Mouse (Mus musculus): ENCODE data around the gene Arap1.

Arap1 gene

GRCm38 (mm10) chr7:101362791-101363191 is 14.9 kb downstream of the Arap1 start:
- no peak for DNase-seq (ENCODE audit: low spot score)

DNA sequence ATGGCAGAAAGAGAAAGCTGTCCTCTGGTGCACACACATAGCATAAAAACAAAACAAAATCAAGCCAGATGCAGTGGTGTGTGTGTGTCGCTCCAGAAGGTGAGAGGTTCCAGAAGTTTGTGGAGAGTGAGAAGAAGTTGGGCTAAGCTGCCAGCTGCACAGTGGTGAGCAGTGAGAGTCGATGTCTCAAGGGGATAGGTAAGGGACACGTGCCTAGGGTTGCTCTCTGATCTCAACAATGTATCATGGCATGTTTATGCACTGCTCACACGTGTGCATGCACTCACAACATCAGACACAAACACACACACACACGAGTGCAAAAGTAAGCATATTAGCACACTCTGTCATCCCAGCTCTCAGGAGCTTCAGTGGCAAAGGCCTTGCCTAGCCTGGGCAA is 16.0 kb downstream of the Arap1 start:
- no peak for DNase-seq (ENCODE audit: low spot score)

- no peak for DNase-seq (ENCODE audit: low spot score)
These were observed 20.3 kb downstream of the Arap1 start for GRCm38 (mm10) chr7:101367901-101368852.

GRCm38 (mm10) chr7:101369666-101370065 is 21.8 kb downstream of the Arap1 start:
- no peak for DNase-seq (ENCODE audit: low spot score)

DNA sequence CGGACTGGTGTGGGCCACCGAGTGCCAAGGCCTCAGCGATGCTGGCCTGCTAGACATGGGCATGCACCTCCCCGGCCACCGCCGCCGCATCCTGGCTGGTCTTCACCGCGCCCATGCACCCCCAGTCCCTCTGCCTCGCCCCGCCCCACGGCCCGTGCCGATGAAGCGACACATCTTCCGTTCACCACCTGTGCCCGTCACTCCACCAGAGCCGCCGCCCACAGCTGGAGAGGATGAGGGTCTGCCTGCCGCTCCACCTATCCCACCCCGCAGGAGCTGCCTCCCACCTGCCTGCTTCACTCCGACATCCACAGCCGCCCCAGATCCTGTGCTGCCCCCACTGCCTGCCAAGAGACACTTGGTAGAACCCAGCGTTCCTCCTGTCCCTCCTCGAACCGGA is 25.2 kb downstream of the Arap1 start:
- DNase-seq (ENCODE audit: low spot score): no peak

DNA sequence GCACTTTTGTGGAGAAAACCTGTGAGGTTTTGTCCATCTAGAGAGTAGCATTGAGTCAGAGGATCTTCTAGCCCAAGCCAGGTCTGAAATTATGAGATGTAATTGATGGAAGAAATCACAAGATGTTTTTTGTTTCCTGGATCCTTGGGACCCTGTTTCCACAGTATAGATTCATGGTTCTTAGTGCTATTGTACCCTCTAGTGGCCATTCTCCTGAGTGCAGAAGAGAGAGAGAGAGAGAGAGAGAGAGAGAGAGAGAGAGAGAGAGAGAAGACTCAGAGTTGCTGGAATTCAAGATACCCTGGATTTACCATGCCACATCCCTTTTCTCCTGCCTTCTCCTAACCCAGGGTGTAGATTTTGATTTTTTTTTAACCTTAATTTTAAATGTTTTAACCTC is 26.3 kb downstream of the Arap1 start:
- DNase-seq (ENCODE audit: low spot score): no peak

- DNase-seq (ENCODE audit: low spot score): no peak
These were observed 29.0 kb downstream of the Arap1 start for GRCm38 (mm10) chr7:101376701-101377340.

DNA sequence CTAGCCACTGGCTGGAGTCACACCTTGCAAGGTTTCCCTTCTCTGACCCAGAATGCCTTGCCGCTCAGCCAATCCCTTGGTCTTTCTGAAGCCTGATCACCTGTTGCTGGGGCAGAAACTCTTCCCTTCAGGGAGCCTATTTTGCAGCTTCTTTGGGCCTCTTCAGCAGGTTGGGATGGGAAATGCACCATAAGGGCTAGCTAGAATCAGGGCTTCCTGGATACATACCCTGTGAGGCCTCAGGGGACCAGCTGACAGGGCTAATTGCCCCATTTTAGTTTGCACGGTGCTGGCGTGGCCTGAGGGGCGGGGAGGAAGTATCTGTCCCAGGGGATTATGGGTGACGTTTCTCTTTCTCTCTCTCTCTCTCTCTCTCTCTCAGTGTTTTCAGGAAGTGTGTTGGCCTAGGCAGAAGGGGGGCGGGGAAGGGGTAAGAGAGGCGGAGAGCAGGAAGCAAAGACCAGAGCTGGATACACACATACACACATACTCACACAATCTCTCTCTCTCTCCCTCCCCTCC is 29.9 kb downstream of the Arap1 start:
- peak; percentile 73 for DNase-seq (ENCODE audit: low spot score)

GRCm38 (mm10) chr7:101378285-101378684 is 30.4 kb downstream of the Arap1 start:
- DNase-seq (ENCODE audit: low spot score): no peak

- no peak for DNase-seq (ENCODE audit: low spot score)
These were observed 31.1 kb downstream of the Arap1 start for GRCm38 (mm10) chr7:101378796-101379465.

DNA sequence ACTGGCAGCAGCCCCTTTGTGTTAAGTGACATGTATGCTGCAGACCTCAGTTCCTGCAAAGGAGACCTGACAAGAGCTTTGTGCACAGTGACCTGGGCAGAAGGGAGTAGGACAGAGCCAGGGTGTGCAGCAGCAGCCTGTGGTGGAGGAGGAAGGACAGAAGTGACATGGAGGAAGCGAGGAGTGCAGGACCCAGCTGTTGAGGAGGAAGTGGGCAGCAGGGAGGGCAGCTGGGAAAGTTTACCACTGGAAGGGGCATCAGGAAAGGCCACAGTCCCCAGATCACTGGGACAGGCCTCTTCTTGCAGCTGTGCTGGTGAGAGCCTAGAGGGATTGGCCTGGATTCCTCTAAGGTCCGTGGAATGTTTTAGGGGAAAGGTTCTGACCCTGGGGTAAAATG is 31.9 kb downstream of the Arap1 start:
- no peak for DNase-seq (ENCODE audit: low spot score)

DNA sequence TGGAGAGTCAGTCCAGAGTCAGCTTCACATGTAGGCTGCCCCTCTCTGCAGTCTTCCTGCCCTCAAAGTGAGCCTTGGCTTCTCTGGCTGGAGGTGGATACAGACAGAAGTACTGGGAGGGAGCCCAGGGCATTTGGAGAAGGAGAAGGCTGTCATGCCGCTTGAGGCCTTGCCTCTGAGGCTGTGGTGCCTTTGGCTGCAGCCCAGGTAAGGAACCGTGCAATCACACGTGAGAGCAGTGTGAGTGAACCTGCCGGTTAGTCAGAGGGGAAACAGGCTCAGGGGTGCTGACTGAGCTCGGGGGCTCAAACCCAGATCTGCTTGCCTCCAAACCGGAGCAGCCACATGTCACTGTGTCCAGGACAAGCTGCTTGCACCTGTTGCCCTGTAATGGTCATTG is 33.6 kb downstream of the Arap1 start:
- no peak for DNase-seq (ENCODE audit: low spot score)

- peak; percentile 26 for DNase-seq (ENCODE audit: low spot score)
These were observed 34.5 kb downstream of the Arap1 start for GRCm38 (mm10) chr7:101382378-101382777.

- DNase-seq (ENCODE audit: low spot score): no peak
These were observed 35.9 kb downstream of the Arap1 start for GRCm38 (mm10) chr7:101383756-101384155.

- no peak for DNase-seq (ENCODE audit: low spot score)
These were observed 37.1 kb downstream of the Arap1 start for GRCm38 (mm10) chr7:101384931-101385330.

GRCm38 (mm10) chr7:101385331-101385733 is 37.5 kb downstream of the Arap1 start:
- DNase-seq (ENCODE audit: low spot score): no peak

- no peak for DNase-seq (ENCODE audit: low spot score)
These were observed 38.1 kb downstream of the Arap1 start for GRCm38 (mm10) chr7:101385866-101386452.

DNA sequence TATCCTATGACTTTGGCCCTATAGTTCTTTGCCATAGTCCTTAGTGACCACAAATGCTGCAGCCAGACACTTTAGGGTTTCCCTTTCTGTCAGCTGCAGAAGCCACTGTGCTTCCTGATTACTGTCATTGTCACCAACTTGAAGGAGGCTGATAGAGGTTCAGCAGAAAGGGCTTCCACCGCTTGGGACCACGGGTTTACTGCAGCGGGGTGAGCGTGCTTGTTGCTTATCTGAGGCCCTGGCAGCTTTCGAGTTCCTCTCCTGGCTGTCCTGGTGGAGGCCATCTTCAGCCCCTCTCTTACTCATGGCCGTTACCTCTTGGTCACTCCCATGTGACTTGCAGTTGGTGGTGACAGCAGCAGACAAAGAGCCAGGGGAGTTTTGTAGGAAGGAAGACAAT is 41.4 kb downstream of the Arap1 start:
- DNase-seq (ENCODE audit: low spot score): no peak

DNA sequence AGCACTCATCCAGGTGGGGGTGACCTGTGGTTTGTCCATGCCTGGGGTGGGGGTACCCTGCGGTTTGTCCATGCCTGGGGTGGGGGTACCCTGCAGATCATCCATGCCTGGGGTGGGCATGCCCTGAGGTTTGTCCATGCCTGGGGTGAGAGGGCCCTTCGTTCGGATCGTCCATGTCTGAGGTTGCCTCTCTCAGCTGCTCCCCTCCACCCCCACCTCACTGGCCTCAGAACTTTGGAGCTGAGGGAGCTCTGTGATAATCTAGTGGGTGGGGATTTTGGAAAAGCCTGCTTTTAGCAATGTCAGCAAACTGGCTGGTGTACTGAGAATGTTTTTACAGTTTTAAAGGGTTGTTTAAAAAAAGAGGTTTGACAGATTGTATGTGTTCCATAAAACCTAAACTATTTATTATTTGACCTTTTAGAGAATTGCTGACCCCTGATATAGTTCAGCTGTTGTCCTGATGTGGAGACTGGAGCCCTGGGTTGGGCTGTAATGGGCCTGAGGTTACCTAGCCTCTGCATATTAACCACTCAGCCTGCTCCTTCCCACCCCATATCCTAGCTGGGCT is 44.1 kb downstream of the Arap1 start:
- DNase-seq (ENCODE audit: low spot score): no peak

DNA sequence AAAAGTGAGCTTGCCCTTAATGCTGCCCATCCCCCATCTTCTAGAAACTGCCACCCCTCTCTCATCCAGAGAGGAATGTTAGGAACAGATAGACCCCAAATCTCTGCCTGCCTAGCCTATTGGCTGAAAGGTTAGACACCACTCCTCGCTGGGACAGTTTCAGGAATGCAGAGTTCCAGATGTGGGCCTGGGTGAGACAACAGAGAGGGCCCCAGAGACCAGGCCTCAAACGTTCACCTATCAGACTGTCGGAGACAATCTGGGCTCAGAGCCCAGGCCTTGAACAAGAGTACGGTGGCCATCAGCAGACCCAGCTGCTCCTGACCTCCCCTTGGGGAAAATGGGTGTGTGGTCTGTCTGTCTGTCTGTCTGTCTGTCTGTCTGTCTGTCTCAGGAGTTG is 45.1 kb downstream of the Arap1 start:
- no peak for DNase-seq (ENCODE audit: low spot score)

GRCm38 (mm10) chr7:101393694-101394504 is 46.0 kb downstream of the Arap1 start:
- DNase-seq (ENCODE audit: low spot score): no peak

All from spleen, adult 12 weeks (tissue).